Mouse (Mus musculus): ENCODE data around the gene Myom1.
A peak's percentile ranks its signal among the peaks of the same experiment; 100 is the strongest.

Myom1 gene

GRCm38 (mm10) chr17:71018151-71018550 lies 15.7 kb downstream of the Myom1 start:
- DNase-seq: no peak

- no peak for DNase-seq
Observed at GRCm38 (mm10) chr17:71018616-71019308, 16.3 kb downstream of the Myom1 start.

- DNase-seq: no peak
Observed at GRCm38 (mm10) chr17:71019309-71019655, 16.8 kb downstream of the Myom1 start.

- no peak for DNase-seq
Observed at GRCm38 (mm10) chr17:71019860-71020259, 17.4 kb downstream of the Myom1 start.

- no peak for DNase-seq
Observed at GRCm38 (mm10) chr17:71022841-71023240, 20.4 kb downstream of the Myom1 start.

DNA sequence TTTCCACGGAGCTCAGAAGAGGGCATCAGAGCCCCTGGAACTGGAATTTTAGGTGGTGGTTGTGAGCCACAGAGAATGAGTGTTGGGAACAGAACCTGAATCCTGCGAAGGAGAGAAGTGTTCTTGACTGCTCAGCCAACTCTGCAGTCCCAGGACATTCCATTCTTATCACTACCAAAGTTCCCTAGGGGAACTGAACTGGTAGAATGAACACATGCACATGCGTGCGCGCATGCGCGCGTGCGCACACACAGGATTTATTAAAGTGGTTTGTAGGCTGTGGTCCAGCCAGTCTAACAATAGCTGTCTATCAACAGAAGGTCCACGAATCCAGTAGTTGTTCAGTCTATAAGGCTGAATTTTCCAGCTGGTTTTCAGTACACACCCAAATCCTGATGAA lies 21.6 kb downstream of the Myom1 start:
- DNase-seq: no peak

GRCm38 (mm10) chr17:71025922-71026321 lies 23.5 kb downstream of the Myom1 start:
- no peak for DNase-seq

GRCm38 (mm10) chr17:71027186-71027585 lies 24.8 kb downstream of the Myom1 start:
- no peak for DNase-seq

DNA sequence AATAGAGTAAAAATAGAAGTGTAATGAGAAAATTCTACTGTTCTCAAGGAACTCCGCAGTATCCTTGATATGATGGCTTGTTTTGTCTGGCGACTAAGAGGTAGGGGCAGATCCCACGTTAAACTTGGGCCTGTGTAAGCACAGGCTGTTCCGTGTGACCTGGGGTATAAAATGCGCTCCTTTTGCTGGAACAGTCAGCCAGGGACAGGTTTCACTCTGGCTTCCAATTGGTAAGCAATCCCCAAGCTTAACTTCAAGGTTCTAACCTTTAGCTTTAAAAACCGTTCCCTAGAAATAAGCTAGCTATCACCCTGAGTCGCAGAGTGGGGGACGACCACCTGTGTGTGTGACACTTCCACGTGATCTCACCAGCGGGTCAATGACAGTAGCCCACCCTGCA lies 30.3 kb downstream of the Myom1 start:
- no peak for DNase-seq

DNA sequence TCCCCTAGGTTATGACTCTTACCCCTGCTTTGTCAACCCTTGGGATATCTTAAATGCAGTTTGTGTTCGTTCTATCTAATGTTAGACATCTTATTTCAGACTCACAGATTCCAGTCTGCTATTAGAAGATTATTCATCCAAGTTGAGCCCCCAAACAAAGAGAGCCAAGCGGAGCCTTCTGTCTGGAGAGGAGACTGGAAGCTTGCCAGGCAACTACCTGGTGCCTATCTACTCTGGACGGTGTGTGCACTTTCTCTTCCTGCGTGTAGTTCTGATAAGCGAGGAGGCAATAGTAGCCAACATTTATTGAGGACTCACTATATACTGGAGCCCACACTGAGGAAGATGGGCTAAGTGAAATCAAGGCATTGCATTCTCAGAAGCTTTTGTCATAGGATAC lies 32.0 kb downstream of the Myom1 start:
- no peak for DNase-seq

DNA sequence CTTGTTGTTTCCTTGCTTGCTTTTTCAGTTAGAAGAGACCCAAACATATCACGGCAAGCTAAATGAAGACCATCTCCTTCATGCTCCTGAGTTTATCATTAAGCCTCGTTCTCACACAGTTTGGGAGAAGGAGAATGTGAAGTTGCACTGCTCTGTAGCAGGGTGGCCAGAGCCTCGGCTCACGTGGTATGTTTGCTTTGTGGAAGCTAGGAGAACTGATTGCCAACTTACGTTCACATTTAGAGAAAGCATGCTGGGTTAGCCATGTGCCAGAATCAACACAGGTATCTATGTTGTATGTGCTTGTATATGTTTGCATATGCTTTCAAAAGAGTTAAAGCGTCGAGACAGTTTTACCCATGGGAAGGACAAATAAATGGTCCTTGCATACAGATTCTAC lies 34.8 kb downstream of the Myom1 start:
- no peak for DNase-seq

GRCm38 (mm10) chr17:71038812-71039211 lies 36.4 kb downstream of the Myom1 start:
- peak; percentile 51 for DNase-seq

GRCm38 (mm10) chr17:71039851-71040581 lies 37.6 kb downstream of the Myom1 start:
- peak; percentile 27 for DNase-seq

DNA sequence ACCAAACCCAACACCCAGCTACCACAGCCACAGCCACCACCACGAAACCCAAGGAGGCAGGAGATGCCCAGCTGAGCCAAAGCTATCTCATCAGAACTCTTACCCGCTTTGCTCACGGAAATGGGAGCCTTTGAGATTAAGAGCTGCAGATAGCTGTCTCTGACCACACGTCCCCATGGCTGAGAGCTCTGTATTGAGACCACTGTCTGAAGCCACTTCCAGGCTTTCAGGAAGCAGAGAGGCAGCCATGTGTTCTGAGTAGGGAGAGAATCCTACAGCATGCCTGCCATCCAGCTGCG lies 38.1 kb downstream of the Myom1 start:
- no peak for DNase-seq

DNA sequence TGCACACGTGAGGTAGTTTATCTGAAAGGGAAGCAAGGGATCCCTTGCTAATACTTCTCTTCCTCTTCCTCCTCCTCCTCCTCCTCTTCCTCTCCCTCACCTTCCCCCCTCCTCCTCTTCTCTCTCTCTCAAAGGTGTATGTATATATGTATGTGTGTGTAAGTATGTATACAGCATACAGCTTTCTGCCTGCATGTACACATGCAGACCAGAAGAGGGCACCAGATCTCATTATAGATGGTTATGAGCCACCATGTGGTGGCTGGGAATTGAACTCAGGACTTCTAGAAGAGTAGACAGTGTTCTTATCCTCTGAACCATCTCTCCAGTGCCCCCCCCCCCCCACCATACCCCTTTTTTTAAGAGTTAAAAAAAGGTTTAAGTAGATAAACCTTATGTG lies 40.2 kb downstream of the Myom1 start:
- no peak for DNase-seq

- no peak for DNase-seq
Observed at GRCm38 (mm10) chr17:71045591-71045990, 43.2 kb downstream of the Myom1 start.

DNA sequence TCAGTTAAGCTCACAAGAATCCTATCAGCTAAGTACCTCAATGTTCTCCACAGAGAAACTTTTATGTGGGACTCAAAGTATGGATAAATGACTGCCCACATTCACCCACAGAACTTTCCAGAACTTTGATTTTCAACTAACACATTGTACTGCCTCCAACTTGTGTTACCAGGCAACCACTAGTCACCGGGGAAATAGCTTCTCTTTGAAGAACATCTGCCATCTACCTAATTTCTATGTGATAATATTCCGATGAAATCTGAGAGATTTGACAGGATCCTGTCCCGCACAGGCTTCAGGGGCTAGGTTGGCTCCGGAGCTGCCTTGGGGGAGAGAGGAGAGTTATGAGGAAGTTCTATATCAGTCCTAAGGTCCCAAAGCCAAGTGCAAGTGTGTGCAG lies 44.4 kb downstream of the Myom1 start:
- no peak for DNase-seq

DNA sequence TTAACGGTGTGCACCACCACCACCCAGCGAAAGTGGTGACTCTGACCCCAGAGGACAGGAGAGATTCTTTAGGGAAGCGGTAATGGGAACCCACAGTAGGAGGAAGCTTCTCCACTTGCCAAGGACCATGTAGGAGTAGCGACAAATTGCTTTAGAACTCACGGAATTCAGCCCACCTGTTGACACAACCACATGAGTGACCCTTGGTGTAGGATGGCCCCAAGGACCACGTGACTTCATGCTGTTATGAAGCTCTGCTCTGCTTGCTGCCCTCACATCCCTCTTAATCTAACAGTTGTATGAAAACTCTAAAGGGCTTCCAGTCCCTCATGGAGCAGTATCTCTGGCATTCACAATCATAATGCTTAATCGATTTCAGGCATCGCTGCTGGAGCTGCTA lies 46.9 kb downstream of the Myom1 start:
- no peak for DNase-seq

DNA sequence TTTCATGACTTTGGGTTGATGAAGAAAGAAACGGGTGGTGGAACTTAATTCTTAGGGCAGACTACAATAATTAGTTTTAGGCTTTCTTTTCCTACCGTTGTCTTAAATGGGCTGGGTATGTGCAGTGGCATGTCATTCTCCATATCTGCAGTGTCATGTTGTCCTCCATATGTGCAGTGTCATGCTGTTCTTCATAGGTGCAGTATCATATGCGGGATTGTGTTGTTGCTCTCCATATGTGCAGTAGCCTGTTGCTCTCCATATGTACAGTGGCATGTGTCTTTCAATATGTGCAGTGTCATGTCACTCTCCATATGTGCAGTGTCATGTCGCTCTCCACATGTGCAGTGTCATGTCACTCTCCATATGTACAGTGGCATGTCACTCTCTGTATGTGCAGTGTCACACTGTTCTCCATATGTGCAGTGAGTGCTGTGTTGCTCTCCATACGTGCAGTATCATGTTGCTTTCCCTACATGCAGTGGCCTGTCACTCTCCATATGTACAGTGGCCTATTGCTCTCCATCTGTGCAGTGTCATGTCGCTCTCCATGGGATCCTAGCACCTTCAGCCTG lies 50.8 kb downstream of the Myom1 start:
- DNase-seq: no peak

- no peak for DNase-seq
Observed at GRCm38 (mm10) chr17:71055203-71055894, 52.9 kb downstream of the Myom1 start.

DNA sequence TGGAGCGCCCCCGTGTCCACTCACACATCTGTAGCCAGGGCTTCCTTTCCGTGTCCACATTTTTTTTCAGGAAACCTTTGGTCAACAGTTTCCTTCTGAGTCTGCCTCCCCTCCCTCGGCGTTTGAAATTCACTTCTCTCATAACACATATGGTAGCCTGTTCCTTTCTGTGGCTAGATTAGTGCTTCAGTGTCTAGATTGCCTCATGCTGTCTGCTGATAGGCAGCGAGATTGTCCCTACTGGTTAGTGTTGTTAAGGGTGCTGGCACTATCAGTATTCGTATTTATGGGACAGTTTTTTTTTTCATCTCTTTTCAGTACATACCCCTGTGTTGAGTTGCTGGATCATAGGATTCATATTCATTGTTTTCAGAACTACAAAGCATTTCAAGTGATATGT lies 54.0 kb downstream of the Myom1 start:
- DNase-seq: no peak

DNA sequence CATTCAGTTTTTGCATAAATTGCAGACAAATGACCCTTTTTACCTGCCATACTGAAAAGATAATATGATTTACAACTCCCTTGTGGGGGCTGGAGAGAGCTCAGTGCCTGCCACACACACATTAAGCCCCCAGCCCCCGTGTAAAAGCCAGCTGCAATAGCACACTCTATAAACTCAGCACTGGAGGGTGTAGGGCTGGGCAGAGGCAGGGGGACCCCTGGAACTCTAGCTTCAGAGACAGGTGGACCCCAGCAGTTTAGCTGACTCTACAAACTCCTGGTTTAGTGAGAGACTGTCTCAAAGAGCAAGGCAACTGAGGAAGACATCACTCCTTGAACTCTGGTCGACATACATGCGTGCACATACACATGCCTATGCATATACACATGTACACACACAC lies 55.3 kb downstream of the Myom1 start:
- DNase-seq: no peak

DNA sequence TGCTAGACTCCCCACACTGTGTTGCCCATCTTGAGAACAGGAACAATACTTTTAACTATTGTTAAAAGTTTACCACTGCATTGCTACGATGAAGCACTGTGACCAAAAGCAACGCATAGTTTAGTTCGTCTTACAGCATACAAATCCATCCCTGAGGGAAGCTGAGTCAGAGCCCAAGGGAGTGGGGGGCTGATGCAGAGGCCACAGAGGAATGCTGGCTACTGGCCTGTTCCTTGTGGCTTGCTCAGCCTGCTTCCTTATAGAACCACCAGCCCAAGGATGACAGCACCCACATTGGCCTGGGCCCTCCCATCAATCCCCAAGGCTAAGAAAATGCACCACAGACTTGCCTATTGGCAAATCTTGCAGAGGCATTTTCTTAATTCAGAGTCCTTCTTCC lies 56.8 kb downstream of the Myom1 start:
- no peak for DNase-seq

DNA sequence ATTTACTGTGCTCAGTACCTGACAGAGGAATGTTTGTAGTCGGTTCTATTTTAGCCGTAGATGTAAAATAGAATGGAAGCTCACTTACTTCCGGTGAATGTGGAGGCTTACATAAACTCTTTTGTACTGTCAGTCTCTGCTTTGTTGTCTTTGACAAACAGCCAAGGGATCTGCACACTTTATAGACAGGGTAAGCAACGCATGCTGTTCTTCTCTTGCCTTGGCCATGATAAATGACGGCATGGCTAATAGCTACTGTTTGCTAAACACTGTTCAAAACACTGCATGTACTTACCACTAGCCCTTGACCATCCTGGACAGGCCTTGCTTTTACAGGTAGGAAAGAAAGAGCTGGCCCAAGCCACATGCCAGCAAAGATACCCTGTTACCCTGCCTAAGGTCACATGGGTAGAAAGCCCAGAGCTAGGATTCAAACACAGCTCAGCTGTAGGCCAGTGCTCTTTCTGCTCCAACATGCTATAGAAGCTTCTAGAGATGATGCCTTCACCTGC lies 59.7 kb downstream of the Myom1 start:
- no peak for DNase-seq
